Mouse (Mus musculus): ENCODE data around the gene Arhgef7. TPM values are rescaled to one million over a fixed set of nuclear protein-coding genes. Genes with fewer than 3 reads are reported as not detected.
A peak's percentile ranks its signal among the peaks of the same experiment; 100 is the strongest.

The Arhgef7 gene
- total RNA-seq, 1 experiment from 2014 or later = 20.5 TPM

DNA sequence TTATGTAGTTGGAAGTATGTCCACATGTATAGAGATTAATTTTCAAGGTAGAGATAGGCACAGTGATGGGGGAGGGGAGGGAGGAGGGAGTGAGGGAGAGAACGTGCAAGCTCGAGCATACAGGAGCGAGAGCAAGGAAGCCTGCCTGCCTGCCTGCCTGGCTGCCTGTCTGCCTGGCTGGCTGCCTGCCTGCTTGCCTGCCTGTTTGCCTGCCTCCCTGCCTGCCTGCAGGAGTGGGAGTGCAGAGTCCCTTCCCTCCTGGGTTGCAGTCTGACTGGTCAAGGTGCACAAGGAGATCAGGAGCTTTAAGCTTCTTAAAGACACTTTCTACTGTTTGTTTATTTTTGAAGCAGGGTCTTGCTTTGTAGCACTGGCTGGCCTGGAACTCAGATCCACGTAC lies 57.6 kb downstream of the Arhgef7 start:
- ATAC-seq (replicated peaks; ENCODE audit: low read depth, poor library complexity, severe bottlenecking) = no peak

GRCm38 (mm10) chr8:11785539-11786046 lies 58.1 kb downstream of the Arhgef7 start:
- no peak for ATAC-seq (replicated peaks; ENCODE audit: low read depth, poor library complexity, severe bottlenecking)

DNA sequence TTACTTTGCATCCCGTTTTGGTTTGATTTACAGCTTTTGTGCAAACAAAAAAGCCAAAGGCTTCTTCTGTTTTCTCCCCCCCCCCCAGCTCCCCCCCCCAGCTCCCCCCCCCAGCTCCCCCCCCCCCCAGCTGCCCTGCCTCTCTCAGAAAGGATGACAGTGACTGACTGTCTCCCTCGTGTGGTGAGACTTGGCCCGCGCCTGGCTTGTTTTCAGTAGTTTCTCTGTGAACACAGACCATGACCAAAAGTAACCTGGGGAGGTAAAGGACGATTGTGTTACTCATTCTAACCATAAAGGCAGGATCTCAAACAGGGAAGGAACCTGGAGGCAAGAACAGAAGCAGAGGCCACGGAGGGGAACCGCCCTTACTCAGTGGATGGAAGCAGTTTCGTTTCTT lies 60.7 kb downstream of the Arhgef7 start:
- ATAC-seq (replicated peaks; ENCODE audit: low read depth, poor library complexity, severe bottlenecking) = 0 out of 2 replicates have a peak, but pooled peaks have one; percentile 39

DNA sequence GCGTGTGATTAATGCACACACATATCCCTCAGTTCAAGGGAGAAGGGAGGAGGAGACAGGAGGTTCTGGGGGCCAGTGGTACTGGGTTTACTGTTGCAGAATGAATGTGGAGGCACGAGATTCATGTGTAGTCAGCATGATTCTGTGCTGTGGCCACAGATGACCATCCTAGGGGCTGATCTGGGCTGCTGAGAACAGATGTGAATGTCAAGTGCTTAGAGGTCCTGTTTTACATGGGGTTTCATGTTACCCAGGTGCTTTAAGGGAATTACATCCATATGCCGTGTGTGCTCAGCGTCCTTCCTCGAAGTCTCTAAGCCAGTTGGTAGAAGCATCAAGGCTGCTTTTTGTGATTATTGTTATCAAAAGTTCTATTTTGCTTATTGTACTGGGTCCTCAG lies 61.6 kb downstream of the Arhgef7 start:
- no peak for ATAC-seq (replicated peaks; ENCODE audit: low read depth, poor library complexity, severe bottlenecking)

- ATAC-seq (replicated peaks; ENCODE audit: low read depth, poor library complexity, severe bottlenecking) = no peak
Measured at GRCm38 (mm10) chr8:11794956-11795355, 67.4 kb downstream of the Arhgef7 start.

DNA sequence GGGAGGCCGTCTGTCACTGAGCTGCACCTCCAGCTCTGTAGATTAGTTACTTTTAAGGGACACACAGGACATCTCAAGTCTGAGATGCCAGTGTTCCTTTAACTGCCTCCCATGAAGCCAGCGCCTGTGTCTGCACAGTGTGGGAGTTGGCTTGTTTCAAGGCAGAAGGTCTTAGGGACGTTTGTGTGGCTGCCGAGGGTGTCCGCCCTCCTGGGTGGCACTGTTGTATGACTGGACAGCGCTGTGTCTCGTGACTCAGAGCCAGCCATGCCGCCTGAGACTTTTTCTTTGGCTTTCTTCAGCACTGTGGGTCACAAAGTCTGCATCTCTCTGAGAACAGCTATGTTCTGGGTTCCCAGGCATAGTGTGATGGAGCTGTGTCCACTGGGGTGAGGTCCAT lies 69.6 kb downstream of the Arhgef7 start:
- no peak for ATAC-seq (replicated peaks; ENCODE audit: low read depth, poor library complexity, severe bottlenecking)

DNA sequence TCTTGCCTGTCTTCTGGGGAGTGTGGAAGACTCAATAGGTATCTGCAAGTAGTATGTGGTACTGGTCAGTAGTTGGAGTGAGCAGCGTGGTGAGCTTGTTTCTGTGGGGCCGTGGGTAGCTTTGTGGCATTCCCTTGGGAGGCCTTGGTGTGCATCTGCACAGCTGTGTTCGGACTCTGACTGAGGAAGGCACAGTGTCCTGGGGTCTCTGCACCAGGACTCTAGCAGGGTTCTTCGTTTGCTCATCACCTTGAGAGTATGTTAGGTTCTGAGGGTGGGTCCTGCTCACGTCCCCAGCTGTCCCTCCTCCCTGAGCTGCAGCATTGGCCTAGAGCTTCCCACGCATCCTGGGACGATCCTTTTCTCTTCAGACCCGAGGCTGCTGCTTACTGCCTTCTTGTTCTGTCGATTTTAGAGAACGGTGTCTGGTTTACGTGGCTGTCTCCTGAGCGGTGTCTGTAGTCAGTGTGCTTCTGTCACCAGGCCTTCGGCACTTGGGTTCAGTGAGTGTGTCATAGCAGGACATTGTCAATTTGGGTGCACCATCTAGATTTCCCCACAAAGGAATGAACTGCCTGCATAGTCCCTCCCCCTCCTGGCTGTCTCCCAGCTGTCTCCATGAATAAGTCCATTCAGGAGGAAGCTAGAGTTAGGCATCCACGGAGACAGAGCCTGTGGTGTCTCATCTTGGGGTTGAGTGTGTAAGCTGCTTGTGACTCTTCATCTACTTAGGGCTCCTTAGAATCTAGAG lies 70.4 kb downstream of the Arhgef7 start:
- ATAC-seq (replicated peaks; ENCODE audit: low read depth, poor library complexity, severe bottlenecking) = no peak

DNA sequence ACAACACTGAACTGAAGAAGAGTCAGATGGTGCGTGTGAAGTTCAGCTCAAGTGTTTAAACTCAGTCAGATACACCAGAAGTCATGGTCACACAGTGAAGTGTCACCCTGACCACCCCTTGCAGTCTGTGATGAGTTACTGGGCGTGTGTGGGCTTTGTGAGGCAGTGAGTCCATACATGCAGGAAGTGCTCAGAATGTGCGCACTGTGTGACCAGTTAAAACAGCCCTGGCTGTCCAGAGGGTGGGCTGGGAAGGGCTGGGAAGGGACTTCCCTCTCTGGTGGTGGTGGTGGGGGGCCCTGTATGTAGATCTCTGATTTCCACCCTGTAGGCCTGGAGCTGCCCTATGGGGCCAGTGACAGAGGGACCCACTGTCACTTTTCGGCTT lies 71.0 kb downstream of the Arhgef7 start:
- ATAC-seq (replicated peaks; ENCODE audit: low read depth, poor library complexity, severe bottlenecking) = no peak

GRCm38 (mm10) chr8:11799098-11799497 lies 71.6 kb downstream of the Arhgef7 start:
- no peak for ATAC-seq (replicated peaks; ENCODE audit: low read depth, poor library complexity, severe bottlenecking)

DNA sequence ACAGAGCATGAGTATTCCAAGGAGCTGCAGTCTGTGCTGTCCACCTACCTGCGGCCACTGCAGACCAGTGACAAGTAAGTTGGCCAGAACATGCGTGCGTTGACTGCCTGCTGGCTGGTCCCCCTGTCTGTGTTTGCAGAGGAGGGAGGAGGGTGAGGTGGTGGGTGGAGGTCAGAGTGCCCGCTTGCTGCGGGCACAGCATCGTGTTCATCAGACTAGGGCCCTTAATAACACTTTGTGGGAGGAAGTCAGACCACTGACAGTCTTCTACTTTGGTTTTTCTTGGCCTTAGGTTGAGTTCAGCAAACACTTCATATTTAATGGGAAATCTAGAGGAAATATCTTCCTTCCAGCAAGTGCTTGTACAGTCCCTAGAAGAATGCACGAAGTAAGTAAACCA lies 73.0 kb downstream of the Arhgef7 start:
- no peak for ATAC-seq (replicated peaks; ENCODE audit: low read depth, poor library complexity, severe bottlenecking)

- no peak for ATAC-seq (replicated peaks; ENCODE audit: low read depth, poor library complexity, severe bottlenecking)
Measured at GRCm38 (mm10) chr8:11801571-11801970, 74.0 kb downstream of the Arhgef7 start.

DNA sequence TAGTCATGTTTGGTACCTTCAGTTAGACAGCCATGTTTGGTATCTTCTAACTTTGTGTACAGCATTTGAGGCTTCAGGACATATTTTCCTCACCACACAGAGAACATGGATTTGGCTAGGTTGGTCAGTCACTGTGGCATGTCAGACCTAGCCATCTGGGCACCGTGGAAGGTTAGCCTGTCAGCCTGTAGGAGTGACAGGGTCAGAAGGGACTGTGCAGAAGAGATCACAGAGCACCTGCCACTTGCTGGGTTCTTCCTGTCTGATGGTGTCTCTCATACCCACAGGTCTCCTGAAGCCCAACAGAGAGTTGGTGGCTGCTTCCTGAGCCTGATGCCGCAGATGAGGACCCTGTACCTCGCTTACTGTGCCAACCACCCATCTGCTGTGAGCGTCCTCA lies 77.4 kb downstream of the Arhgef7 start:
- ATAC-seq (replicated peaks; ENCODE audit: low read depth, poor library complexity, severe bottlenecking) = no peak

- no peak for ATAC-seq (replicated peaks; ENCODE audit: low read depth, poor library complexity, severe bottlenecking)
Measured at GRCm38 (mm10) chr8:11806252-11806651, 78.7 kb downstream of the Arhgef7 start.

GRCm38 (mm10) chr8:11807361-11807760 lies 79.8 kb downstream of the Arhgef7 start:
- ATAC-seq (replicated peaks; ENCODE audit: low read depth, poor library complexity, severe bottlenecking) = no peak

GRCm38 (mm10) chr8:11808047-11808446 lies 80.5 kb downstream of the Arhgef7 start:
- ATAC-seq (replicated peaks; ENCODE audit: low read depth, poor library complexity, severe bottlenecking) = no peak

DNA sequence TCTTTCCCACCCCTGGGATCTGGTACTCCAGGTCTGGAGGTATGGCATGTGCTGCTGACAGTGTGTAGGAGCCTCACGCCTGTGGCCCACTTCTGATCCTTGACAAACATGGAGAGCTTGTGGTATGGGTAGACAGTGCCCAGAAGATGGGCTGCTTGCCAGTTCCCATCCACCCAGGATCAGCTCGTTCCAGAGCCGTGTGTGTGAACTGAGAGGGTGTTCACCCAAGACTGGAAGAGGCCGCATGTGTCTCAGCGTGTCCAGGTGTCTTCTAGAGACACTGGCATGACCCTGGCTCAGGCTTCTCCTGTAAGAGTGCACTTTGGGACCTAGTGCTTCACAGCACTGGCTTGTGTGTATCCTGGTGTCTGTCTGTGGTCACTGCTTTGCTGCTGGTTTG lies 82.9 kb downstream of the Arhgef7 start:
- no peak for ATAC-seq (replicated peaks; ENCODE audit: low read depth, poor library complexity, severe bottlenecking)

DNA sequence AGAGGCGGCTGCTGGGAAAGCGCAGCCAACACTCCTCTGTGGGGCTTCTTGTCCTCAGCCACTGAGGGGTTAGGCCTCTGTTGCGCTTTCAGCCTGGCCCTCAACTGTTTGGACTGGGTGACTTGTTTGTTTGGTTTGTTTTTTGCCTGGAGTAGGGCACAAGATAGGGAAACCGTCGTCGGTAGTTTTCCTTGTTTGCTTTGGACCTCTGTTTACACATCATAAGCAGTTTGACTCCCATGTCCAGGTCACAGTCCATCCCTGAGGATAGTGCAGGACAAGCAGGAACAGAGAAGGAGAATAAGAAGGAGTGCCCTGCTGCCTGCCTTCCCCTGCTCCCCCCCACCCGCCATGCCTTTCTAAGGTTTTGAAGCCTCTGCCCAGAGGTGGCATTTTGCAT lies 86.3 kb downstream of the Arhgef7 start:
- ATAC-seq (replicated peaks; ENCODE audit: low read depth, poor library complexity, severe bottlenecking) = no peak

- peak; percentile 36; the same call in 1 of the 2 replicates for ATAC-seq (replicated peaks; ENCODE audit: low read depth, poor library complexity, severe bottlenecking)
Measured at GRCm38 (mm10) chr8:11815206-11815605, 87.7 kb downstream of the Arhgef7 start.

DNA sequence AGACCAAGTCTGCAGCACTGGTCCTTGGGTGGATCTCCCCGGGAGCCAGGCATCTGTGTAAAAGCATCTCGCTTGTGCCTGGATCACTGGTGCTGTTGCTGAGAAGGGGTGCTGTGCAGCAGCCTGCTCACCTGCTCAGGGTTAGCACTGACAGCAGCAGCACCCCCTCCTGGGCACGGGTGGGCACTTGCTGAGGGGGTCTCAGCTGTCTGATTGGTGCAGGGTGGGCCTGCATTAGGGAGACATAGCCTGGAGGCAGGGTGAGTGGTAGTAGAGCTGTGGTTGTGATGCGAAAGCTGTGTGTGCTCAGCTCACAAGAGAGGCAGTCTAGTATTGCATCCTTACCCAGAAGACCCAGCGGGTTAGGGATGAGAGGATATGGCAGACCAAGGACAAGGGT lies 92.6 kb downstream of the Arhgef7 start:
- no peak for ATAC-seq (replicated peaks; ENCODE audit: low read depth, poor library complexity, severe bottlenecking)

GRCm38 (mm10) chr8:11820568-11820967 lies 93.0 kb downstream of the Arhgef7 start:
- ATAC-seq (replicated peaks; ENCODE audit: low read depth, poor library complexity, severe bottlenecking) = no peak

- ATAC-seq (replicated peaks; ENCODE audit: low read depth, poor library complexity, severe bottlenecking) = peak; percentile 42; the same call in 1 of the 2 replicates
Measured at GRCm38 (mm10) chr8:11821451-11822206, 94.1 kb downstream of the Arhgef7 start.

Data from common myeloid progenitor, adult 5-6 weeks (primary cell).